Mouse (Mus musculus) naive thymus-derived CD4-positive, alpha-beta T cell, adult 2 months (primary cell): ENCODE results near the gene Pax7.

ENCODE experiments used
- DNase-seq: peaks from one replicate; pipeline ENCODE4 v3.0.0-alpha.2; 2011; ENCODE audit warnings: low read depth

Pax7 gene

DNA sequence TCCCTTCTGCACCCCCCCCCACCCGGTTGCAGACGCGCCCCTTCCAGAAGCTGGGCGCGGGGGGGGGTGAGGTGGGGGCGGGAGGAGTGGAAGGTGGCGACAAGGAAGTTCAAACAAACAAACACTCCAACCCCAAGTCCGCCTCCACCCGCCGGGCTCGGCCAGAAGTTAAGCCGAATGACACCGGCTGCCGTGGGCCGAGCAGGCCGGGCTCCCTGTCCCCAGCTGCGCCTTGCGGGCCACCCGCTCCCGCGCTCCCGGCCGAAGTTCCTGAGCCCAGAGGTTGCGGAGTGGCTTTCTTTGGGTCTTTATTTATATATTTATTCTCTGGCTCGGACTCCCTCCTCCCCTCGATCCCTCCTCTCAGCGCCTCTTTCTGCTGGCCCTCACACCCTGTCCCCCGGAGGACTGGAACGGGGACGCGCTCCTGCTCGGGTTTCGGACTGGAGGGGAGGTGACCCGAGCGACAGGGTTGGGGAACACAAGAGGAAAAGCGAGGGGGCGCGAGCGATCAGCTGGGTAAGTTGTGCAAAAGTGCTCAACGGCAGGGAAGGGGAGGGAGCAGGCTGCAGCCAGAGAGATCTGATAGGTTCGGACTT lies at the start of gene Pax7:
Gene Pax7, minus strand, starts transcription at position 493 of the 599 bp plus-strand sequence.
- no peak for DNase-seq

DNA sequence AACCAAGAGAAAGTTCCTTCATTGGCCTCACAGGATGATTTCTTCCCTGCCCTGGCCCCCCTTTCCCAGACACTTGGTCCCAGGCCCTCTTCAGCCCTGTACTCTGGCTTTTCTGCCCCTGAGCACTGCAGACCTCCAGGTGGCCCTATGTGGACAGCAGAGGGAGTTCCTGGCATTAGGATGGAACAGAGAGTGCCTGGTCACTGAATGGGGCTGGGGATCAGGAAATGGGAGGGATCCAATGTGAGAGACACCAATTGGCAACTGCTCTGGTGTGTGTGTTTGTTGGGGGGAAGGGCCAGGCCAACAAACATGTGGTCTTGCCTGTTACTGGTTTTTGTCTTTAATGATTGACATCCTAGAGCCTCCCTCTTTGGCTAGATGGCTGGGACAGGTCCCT lies 48.5 kb upstream of the Pax7 start:
- no peak for DNase-seq

DNA sequence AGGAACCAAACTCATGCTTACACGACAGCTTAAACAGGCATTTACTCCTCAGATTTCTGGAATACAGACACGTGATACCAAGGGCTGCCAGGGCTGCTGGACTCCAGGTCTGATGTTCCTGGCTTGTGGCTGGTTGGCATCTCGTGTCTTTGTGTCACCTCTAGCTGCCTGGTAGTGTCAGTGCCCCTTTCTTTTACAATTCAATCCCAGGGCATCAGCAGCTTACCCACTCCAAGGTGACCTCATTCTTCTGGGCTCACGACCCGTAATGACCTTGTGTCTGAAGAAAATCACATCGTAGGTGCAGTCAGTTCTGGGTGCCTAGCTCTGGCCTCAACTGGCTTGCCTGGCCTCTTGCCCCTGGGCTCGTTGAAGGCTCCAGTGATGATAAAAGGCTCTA lies 46.0 kb upstream of the Pax7 start:
- no peak for DNase-seq

DNA sequence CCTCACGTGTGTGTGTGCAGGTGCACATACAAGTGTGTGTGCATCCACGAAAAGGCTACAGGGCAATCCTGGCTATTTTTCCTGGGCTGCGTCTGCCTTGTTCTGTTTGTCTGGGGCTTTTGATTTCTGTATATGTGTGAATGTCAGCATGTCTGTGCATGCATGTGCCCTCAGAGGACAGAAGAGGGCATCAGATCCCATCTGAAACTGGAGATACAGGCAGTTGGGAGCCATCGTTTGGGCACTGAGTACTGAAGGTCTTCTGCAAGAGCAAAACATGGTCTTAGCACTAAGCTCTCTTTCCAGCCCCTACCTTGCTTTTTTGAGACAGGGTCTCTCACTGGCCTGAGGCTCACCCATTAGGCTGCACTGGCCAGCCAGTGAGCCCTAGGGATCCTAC lies 45.1 kb upstream of the Pax7 start:
- DNase-seq = no peak

DNA sequence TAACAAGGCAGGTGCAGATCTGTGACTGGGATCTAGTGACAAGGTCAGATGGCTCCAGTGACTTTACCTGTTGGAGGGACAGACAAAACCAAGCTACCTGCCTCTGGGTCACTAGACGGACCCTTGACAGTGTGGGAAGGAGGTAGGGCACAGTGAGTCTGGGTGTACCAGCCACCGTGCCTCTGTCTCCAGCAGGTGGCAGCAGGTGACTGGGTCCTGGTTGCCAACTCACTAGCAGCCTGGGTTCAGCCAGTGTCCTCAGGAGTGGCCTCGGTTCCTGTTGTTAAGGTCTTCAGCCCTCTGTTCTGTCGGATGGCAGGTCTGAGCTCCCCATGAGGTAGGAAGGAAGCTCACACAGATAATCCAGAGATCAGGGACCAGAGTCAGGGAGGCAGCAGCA lies 43.9 kb upstream of the Pax7 start:
- no peak for DNase-seq

DNA sequence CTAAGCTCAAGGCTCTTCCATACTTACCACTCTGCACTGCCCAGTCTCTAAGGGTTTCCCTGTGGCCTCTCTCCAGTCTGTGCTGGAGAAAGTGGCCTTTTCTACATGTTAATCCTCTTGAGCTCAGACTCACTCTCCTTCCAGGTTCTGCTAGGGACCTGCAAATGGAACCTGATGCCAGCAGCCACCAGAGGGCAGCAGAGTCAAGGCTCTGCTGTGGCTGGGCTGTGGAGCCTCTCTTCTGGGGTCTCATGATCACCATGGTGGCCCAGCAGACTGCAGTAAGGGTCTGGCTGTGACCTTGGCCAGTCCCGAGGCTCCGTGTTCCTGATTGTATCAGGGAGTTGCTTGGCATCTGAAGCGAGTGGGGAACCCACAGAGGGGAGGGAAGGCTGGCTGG lies 39.3 kb upstream of the Pax7 start:
- peak; percentile 39 for DNase-seq

DNA sequence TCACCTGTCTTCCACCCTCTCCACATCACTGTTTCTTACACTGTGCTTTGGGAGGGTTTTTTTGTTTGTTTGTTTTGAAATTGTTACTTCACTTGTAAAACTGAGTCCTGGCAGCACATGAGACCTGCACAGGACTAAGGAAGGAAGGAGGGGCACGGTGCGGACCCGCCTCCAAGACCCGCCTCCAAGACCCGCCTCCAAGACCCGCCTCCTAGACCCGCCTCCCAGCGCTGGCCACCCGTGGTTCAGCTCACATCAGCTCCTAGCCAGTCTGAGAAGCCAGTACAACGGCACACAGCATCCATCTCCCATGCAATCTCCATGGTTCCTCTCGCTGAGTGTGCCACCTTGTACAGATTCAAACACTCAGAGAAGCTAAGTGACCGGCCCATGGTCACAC lies 38.4 kb upstream of the Pax7 start:
- no peak for DNase-seq

DNA sequence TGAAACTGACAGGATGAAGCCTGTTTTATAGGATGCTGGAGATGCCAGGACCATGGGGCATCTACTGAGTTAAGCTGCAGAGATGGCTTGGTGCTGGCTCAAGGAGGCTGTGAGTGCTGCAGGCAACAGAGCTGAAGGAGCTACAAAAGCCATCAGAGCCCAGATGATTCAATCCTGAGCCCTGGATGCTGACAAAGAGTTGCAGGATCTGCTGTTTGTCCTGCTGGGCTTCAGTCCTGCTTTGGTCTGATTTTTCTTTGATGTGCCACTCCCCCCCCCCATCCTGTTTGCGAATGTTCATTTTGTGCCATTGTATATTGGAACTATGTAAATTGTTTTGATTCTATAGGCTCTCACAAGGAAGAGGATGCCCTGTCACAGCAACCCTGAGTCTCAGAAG lies 29.9 kb upstream of the Pax7 start:
- no peak for DNase-seq

DNA sequence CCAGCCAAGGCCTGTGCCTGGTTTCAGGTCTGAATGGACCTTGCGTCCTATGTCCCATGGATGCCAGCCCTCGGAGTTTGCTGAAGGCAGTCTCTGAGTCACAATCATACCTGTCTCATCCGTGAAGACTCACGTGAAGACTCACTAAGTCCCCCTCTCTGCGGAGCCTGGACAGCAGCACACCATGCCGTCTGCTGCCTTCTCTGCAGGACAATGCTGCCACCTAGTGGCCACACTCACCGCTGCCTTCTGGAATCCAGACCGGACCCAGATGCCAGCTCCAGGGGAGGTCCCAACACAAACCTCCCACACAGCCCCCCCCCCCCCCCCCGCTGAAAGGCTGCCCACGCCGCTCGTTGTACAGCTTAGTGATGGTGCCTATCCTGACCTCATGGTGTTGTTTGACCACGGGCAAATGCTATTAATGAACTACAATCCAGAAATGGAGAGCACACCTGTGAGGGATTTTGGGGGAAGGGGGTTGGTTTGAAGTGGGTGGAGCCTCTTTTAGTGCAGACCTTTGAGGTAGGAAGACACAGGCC lies 25.4 kb upstream of the Pax7 start:
- DNase-seq = peak; percentile 85

DNA sequence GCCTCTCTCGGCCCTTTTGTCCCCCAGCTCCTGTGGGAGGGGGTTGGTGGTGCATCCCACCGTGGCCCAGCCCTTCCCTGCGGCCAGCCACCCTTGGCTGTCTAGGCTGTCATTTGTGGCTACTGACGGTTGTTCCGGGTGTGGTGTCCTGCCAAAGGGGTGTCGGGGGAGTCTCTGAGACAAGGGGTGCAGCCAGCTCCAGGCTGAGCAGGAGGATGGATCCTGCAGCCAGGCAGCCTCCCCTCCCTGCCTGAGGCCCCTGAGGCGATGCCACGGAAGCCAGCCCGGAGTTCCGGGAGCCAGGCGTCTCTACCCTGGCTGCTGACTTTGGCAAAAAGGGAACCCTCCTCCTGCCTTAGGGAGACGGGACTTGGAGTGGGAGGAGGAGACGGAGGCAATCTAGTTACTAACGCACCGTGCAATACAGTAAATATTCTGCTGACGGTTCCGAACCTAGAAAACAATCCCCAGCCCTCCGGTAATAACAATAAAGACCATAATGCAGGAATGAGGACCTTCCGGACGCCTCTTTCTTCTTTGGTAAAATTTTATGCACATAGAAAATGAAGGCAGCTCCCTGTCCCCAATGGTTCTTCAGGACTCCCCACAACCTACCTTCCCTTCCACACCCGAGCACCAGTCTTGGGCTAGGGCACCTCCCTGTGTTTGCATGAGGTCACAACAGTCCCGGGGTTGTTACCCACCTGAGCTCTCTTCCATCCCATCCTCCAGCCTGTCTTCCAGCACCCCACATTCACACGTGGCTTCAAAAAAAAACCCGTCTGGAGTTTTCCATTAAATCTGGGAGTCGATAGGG lies 19.1 kb upstream of the Pax7 start:
- DNase-seq = peak; percentile 42

DNA sequence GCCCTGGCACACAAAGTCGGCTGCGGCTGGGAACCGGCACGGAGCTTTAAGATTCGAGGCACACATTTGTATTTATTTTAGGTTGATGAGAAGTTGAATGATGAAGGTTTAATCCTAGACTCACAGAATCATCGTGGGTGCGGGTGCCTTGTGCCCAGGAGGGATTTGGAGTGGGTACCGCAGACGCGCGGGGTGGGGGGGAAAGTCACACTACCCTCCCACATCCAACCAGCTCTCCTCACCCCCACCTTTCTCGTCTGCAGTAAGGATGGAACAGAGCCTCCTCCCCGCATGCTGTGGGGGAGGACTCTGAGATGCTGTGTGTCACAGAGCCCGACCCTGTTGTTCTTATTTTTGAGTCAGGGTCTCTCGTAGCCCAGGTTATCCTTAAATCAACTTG lies 18.1 kb upstream of the Pax7 start:
- DNase-seq = no peak

DNA sequence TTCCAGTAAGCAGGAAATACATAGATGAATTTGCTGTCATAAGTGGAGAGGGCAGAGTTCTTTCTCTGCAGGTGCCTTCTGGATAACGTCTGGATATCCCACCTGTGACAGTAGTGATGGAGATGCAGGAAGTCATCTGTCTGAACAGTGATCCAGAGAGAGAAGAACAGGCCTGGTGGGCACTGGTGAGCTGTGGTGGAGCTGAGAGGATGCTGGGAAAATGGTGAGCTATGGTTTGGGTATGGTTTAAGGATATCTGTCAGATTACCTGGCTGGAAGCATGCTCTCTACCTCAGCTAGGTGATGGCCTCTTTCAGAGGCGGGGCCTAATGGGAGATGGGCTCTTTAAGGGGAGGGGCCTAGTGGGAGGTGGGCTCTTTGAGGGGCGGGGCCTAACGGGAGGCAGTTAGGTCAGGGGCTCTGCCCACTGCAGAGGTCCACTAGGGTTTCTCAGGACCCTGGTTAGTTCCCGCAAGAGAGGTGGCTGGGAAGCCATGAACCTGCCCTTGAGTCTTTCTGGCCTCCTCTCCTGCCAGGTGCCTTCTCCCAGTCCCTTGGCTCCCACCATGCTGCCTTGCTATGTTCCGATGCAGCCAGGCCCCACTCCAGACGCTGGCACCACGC lies 17.3 kb upstream of the Pax7 start:
- no peak for DNase-seq

DNA sequence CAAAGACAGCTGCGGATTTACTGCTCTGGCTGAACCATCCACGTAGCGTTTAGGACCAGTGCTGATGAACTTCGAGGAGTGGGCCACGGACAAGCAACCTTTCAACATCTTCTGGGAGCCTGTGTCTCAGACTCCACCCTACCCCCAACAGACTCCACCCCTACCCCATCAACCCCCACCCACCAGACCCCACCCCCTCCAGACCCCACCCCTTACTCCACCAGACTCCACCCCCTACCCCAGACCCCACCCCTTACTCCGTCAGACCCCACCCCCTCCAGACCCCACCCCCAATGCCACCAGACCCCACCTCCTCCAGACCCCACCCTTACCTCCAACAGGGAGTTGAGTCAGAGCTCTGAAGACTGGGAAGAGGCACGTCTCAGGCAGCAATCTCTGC lies 10.1 kb upstream of the Pax7 start:
- DNase-seq = no peak

DNA sequence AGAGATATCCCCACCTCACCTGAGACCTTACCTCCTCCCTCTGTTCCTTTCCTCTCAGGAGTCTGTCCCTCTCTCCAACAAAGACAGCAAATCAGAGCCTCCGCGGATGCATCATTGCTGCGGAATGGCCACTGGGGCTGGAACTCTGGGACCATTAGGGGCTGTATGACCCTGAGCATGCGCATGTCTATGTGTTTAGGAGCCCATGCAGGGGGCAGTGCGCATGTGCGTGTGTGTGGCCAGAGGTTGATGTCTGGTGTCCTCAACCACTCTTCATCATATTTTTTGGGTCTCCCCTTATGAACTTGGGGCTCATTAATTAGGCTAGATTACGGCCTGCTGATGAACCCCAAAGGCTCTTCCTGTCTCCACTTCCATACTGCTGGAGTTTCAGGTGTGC lies 9.6 kb upstream of the Pax7 start:
- DNase-seq = no peak

DNA sequence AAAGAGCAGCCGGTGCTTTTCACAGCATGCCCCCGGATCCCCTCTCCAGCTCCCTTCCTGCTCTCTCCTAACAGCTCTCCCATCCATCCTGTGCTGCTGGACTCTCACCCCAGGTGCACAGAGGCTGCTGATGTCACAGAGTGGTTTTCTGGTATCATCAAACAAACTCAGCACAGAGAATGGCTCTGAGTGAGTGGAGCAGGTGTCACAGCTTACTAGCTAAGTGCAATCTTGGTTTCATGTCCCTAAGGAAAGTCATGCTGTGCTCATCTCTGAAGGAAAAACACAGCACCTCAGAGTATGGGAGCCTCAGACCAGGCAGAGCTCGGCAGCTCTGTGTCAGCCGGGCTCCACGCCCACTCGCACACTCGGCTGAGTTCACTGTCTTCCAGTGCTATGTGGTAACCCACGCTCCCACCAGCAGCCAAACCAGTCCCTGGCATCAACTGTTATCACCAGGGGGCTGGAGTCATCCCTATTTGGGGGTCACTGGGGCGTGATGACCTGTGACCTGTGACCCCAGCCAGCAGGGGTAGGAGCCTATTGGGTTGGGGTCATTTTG lies 7.7 kb upstream of the Pax7 start:
- DNase-seq = no peak

DNA sequence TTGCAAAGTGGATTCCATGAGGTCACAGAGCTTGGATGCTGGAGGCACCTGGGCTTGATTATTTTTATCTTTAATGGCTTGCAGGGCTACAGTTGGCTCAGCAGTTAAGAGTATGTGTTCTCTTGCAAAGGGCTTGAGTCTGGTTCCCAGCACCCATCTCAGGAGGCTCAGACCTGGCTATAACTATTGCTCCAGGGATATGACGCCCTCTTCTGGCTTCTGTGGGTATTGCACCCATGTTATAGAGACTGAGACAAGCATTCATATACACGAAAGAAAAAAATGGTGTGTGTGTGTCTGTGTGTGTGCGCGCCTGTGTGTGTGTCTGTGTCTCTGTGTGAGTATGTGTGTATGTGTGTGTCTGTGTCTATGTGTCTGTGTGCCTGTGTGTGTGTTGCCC lies 7.1 kb upstream of the Pax7 start:
- no peak for DNase-seq

DNA sequence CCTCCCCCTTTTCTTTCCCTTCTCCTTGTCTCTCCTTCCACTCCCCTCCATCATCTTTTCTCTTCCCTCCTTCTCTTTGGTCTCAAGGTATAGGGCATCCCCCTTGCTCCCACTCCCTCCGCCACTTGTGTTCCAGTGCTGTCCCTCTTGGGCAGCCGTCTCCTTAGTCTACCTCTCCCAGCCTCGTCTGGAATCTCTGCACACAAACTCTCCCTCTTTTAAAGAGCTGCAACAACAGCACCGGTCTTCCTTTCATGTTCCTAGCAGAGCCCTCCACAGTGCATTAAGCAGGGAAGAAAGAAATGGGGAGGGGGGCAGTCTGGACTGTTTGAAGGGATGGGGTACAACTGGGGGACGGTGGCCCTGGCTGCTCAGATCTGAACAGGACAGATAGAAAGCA lies 3.4 kb upstream of the Pax7 start:
- DNase-seq = no peak

DNA sequence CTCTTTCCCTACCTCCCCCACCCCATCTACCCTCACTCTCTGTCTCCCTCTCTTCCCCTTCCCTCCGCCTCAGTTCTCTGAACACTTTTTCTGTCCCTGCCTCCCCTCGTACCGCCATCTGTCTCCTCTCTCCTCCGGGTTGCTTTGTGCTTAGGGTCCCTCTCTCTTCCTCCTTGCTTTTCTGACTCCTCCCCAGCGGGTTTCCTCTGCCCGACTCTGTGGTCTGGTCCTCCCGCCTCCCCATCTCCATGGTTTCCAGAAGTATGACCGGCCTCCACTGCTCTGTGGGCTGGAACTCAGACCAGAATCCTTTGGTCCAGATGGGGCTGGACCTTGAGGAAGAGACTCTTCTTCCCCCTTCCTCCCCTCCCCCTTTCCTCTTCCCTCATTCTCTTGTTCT lies 2.9 kb upstream of the Pax7 start:
- no peak for DNase-seq

DNA sequence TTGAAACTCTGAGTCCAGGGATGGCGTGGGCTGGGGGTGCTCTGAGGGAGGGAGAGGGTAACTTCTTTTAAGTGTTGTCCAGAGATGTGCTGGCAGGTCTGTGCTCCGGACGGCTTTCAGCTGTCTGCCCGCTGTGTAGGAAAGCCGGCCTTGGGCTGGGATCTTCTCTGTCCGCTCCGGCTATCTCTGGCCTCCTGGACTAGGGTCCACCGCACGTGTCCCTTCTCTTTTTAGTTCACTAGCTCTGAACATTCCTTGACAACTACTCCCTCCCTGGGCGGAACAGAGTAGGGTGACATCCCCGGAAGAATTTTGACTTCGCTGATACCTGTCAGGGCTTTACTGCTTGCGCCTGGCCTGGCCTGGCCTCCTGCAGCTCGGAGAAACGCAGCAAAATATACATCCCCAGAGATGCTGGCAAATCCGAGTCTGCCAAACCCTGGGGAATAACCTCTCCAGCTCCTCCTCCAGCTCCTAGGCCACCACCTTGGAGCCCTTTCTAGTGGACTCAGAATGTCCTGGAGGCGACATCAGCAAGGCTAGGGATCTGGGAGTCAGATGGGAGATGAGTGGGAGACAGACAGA lies 581 bp upstream of the Pax7 start:
- DNase-seq = no peak

DNA sequence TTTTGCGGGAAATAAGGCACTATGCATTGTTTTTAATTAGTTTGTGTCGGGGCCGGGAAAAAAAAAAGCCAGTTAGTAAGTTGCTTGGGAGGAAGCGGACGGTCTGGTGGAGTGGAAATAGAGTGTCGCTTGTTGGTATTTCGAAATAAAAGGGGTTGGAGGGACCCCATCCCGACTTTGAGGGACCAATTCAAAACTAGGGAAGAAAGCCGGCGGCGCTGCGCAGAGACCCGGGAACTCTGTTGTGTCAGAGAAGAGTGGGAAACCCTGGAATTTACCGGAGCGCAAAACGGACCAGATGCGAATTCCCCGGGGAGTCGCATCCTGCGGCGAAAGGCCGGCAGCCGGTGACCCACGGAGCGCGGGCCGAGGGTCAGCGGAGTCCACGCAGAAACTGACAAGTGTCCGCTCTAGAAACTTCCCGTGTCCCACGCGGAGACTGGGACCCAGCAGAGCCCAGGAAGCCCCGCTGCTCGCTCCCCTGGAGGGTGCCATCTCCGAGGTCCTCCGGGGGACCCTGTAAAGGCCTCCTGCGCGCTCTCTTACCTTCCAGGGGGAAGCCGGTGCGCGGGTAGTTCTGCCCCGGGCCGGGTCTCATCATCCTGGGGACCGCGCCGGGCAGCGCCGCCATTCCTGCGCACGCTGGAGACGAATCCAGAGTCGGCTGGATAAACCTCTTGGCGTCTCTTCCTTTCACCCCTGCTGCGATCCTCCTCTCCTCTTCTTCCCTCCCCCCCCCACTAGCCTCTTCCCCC lies 870 bp downstream of the Pax7 start:
- no peak for DNase-seq

DNA sequence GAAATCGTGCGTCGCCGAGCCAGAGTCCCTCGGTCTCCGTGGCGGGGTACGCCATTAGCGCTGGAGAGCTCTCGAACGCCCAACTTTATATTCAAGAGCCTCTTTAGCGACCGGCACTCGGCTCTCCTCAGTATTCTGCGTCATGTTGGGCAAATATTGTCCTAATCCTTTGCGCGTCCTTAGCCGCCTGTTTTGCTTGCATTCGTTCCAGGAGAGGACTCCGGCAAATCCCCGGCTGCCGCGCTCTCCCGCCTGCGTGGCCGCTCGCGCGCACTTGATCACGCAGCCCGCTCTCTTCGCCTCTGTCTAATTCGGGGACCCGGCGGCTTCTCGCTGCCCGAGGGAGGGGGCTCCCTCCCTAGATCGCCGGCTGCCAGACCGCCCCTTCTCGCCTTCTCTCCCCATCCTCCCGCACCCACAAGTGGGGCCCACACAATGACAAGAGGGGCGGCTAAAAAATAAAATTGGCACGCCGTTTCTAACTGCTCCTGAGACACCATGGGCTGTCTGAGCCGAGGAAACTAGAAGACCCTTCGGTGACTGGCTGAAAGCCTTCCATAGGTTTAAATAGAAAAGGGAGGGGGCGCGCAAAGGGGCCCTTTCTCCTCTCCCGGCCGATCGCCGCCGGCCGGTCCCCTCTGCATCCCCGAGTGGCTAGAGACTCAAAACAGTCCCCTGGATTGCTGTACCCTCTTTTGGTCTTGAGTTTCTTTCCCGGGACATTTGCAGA lies 1.7 kb downstream of the Pax7 start:
- DNase-seq = no peak
